Mouse (Mus musculus): ENCODE measurements at regions not wholly inside any gene's neighbourhood (a gene's known extent, or its start where the extent isn't known, plus 50 kb on each side); places are given as distances from the start of the nearest gene placed in this dataset.

DNA sequence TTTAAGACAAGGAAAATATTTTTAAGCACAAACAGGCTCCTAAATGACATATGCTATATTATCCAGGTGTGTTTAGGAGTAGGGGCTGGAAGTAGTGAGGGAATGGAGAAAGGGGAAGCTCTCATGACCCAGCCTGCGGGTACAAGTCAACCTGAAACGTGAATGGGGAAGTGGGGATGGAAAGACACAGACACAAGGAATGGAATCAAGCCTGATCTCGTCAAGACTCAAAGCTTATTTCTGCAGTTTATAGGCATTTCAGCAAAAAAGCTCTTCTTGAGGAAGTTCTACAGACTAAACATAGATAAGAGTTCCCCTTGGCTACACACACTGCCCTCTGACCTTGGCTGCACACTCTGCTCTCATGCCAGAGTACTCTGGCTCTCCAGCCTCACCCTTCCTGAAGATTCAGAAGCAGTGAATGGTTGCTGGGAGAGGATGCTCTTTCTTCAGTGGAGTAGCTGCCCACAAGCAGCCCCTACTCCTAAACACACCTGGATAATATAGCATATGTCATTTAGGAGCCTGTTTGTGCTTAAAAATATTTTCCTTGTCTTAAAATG lies 106.4 kb upstream of the Rrp15 start:
- ATAC-seq (ENCODE audit: insufficient number of reproducible peaks, low FRiP score, low TSS enrichment, low read depth) = no peak
- Histone ChIP-seq H3K4me3 (no peak overlapping the region), H3K27me3 (no peaks in the 10 kb centered on the region), H3K36me3 (no peaks in the 10 kb centered on the region), H3K4me1 (no peaks in the 10 kb centered on the region), H3K27ac (no peak overlapping the region), H3K9ac (no peak overlapping the region), H3K4me2 (no peak overlapping the region), H3K9me3 (no peaks in the 10 kb centered on the region)
- WGBS = 79% methylated on average over 3 of the region's 3 CpGs

- H3K9me3 ChIP-seq = no peaks in the 10 kb centered on the region
- H3K27ac ChIP-seq = no peak overlapping the region
- no peak overlapping the region for H3K4me2 ChIP-seq
- no peaks in the 10 kb centered on the region for H3K4me1 ChIP-seq
- no peak for ATAC-seq (ENCODE audit: insufficient number of reproducible peaks, low FRiP score, low TSS enrichment, low read depth)
- 0 out of 2 replicates have a peak, but pooled peaks cover 2% of the 10 kb centered on the region for H3K27me3 ChIP-seq
- H3K9ac ChIP-seq = no peak overlapping the region
- 84% methylated on average over 7 of the region's 7 CpGs for WGBS
- H3K4me3 ChIP-seq = no peak overlapping the region
- H3K36me3 ChIP-seq = no peaks in the 10 kb centered on the region
Measured at GRCm38 (mm10) chr1:186845256-186845655, 96.1 kb upstream of the Rrp15 start.

DNA sequence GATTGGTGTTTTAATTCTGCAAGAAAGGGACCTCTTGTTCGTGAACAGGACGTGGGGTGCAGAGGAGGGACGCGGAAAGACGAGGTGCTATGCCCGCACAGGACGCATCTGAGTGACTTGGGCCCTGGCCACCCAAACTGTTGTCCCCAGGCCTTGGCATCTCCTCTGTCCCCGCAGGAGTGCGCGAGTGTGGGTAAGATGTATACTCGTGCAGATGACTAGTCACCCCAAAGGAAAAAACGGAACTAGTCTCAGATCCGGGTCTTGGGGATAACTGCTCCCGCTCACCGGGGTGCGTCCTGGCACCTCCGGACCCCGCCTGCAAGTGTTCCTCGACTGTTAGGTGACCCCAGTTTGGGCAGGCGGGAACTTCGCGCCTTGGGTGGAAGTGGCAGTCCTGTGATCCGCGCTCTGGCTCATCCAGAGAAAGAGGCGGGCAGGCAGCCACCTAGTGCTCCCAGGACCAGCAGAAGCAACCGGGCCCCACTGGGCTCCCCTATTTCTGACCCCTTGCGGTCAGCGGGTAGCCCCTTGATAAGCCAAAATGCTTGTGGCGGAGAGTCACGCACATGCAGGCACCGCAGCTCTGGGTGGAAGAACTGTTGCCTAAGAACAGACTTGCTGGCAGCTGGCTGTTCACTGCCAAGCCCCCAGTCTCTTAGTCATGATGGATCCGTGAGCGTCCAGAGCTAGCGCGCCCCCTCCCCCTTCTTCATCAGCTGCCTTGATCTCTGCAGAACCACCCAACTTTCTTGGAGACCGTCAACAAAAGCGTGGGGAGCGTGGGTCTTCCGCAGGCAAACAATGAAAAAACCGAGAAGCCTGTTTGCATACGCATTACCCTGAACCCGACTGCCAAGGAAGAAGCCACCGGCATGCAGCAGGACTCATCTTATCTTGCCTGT lies 85.0 kb upstream of the Rrp15 start:
- Histone ChIP-seq H3K27me3 (peaks cover 42% of the 10 kb centered on the region), H3K9ac (no peak overlapping the region), H3K4me3 (peak overlapping the region; percentile 37), H3K36me3 (no peaks in the 10 kb centered on the region), H3K4me2 (peak overlapping the region; percentile 70), H3K4me1 (peaks cover 15% of the 10 kb centered on the region), H3K9me3 (no peaks in the 10 kb centered on the region), H3K27ac (no peak overlapping the region)
- 2% methylated on average over 43 of the region's 43 CpGs for WGBS
- no peak for ATAC-seq (ENCODE audit: insufficient number of reproducible peaks, low FRiP score, low TSS enrichment, low read depth)

- ATAC-seq (ENCODE audit: insufficient number of reproducible peaks, low FRiP score, low TSS enrichment, low read depth) = no peak
- Histone ChIP-seq H3K27me3 (peaks cover 46% of the 10 kb centered on the region), H3K9ac (0 out of 2 replicates have a peak overlapping the region, but pooled peaks have one; percentile 20), H3K9me3 (no peaks in the 10 kb centered on the region), H3K4me2 (peak overlapping the region; percentile 70), H3K4me1 (peaks cover 15% of the 10 kb centered on the region), H3K36me3 (no peaks in the 10 kb centered on the region), H3K27ac (no peak overlapping the region), H3K4me3 (peak overlapping the region; percentile 37)
- WGBS = 1% methylated on average over 17 of the region's 17 CpGs
Measured at GRCm38 (mm10) chr1:186833441-186833895, 84.3 kb upstream of the Rrp15 start.

DNA sequence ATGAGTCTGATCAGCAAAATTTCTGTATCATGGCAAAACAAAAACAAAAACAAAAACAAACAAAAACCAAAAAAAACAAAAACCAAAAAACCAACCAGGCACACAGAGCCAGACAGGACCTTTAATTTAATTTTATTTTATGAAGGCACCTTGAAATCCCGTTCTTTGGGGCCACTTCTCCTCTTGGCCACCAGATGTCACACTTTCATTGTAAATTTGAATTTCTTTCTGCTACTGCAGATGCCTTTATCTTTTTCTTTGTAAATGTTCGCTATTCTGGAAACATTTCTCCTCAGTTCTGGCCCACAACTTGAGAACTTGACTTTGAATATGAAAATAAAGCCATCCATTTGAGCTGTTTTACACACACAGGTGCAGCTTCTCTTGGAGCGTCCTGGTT lies 78.6 kb upstream of the Rrp15 start:
- Histone ChIP-seq H3K9ac (no peak overlapping the region), H3K27ac (no peak overlapping the region), H3K36me3 (no peaks in the 10 kb centered on the region), H3K4me2 (no peak overlapping the region), H3K27me3 (peaks cover 24% of the 10 kb centered on the region), H3K4me3 (no peak overlapping the region), H3K9me3 (no peaks in the 10 kb centered on the region), H3K4me1 (no peaks in the 10 kb centered on the region)
- ATAC-seq (ENCODE audit: insufficient number of reproducible peaks, low FRiP score, low TSS enrichment, low read depth) = no peak
- WGBS = 11% methylated on average over 3 of the region's 3 CpGs

GRCm38 (mm10) chr1:186808192-186808960 lies 59.2 kb upstream of the Rrp15 start:
- Histone ChIP-seq H3K27ac (no peak overlapping the region), H3K4me1 (no peaks in the 10 kb centered on the region), H3K36me3 (no peaks in the 10 kb centered on the region), H3K27me3 (0 out of 2 replicates have a peak, but pooled peaks cover 2% of the 10 kb centered on the region), H3K4me2 (no peak overlapping the region), H3K9ac (no peak overlapping the region), H3K4me3 (no peak overlapping the region), H3K9me3 (no peaks in the 10 kb centered on the region)
- WGBS = 40% methylated on average over 19 of the region's 19 CpGs
- ATAC-seq (ENCODE audit: insufficient number of reproducible peaks, low FRiP score, low TSS enrichment, low read depth) = no peak

DNA sequence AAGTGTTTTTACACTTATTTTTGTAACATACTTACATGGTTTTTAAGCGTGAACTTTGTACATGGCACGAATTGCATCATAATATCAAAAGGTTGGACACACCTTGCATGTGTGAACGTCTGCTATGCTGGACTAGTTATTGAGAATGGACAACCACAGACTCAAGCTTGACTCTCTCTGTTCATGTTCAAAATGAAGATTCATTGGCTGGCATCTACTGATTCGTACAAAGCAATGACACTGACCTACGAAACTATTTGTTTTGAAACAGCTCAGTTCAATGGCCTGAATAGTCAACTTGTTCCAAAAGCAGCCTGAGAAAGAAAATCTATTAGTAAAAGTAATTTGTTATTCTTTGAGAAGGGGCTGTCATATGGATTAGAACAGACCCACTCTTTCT lies 55.3 kb upstream of the Rrp15 start:
- 0 out of 2 replicates have a peak, but pooled peaks cover 2% of the 10 kb centered on the region for H3K27me3 ChIP-seq
- WGBS = 84% methylated on average over 5 of the region's 5 CpGs

More for the DNA sequence above, 55.3 kb upstream of the Rrp15 start:
- Histone ChIP-seq H3K9ac (no peak overlapping the region), H3K36me3 (no peaks in the 10 kb centered on the region), H3K4me2 (no peak overlapping the region), H3K27ac (no peak overlapping the region), H3K9me3 (no peaks in the 10 kb centered on the region), H3K4me1 (no peaks in the 10 kb centered on the region), H3K4me3 (no peak overlapping the region)
- ATAC-seq (ENCODE audit: insufficient number of reproducible peaks, low FRiP score, low TSS enrichment, low read depth) = no peak

All from limb, embryonic 15.5 days (tissue).